Mouse (Mus musculus) ovary, postnatal 14 days (tissue): ENCODE measurements around the gene Gins2.

Experiments used
- DNase-seq: peaks from one replicate; pipeline ENCODE4 v3.0.0; 2022; ENCODE audit warnings: low spot score

Gins2 gene

DNA sequence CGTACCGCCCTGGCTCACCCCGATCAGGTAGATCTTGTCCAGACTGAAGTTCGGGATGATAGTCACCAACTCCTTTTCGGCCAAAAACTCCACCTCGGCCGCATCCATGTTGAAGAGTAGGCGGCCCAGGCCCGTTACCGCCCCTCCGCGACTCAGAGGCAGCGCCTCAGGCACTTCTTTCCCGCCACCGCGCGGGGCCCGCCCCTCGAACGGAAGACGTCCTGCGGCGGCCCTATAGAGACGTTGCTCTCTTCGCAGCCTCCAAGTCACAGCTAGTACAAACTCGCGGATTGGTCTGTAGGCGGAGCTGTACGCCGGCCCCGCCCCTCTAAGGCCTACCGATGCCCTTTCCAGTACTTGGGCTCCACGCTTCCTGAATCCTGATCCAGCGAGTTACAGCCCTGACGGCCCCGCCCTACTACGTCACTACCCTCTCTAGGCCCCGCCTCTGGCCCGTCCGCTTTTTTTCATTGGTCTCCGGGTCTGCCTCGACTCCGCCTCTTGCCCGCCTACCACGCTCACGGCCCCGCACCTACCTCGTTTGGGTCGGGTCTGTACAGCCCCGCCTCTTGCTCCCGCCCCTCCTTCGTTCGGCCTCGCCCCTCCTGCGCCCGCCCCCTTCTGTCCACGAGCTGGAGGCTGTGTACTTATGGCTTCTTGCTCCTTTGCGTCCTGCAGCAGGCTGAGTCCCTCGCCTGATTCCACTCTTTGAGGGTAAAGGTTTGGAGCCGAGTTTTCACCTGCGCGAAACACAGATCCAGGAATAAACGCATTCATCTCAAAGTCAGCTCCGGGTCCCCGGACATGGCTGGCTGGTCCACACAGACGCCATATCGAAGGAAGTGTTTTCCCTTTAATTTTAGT lies at the start of gene Gins2:
Gins2 (minus strand) TSS at position 397 of the 864 bp plus-strand sequence.
- peak; percentile 97 for DNase-seq

DNA sequence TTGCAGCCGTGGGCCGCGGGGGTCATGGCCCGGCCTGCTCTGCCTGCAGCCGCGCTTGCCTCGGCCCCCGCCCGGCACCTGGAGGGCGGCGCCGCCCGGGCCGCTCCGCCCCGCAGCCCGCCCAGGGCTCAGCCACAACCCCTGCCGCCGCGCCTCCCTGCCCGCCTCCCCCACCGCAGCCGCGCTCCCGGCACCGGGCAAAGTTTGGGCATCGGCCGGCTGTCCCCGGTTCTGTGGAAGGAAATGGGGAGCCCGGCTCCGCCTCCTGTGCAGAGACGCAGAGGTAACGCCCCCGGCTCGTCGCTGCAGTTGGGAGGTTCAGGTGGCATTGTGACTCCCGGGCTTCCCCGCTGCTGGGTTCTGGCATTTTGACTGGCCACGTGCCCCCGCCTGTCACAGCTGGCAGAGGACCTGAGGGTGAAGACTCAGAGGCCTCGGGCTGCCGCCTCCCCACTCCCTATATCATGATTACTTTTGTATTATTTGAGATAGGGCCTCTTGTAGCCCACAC lies 45.3 kb upstream of the Gins2 start:
- DNase-seq: peak; percentile 30

DNA sequence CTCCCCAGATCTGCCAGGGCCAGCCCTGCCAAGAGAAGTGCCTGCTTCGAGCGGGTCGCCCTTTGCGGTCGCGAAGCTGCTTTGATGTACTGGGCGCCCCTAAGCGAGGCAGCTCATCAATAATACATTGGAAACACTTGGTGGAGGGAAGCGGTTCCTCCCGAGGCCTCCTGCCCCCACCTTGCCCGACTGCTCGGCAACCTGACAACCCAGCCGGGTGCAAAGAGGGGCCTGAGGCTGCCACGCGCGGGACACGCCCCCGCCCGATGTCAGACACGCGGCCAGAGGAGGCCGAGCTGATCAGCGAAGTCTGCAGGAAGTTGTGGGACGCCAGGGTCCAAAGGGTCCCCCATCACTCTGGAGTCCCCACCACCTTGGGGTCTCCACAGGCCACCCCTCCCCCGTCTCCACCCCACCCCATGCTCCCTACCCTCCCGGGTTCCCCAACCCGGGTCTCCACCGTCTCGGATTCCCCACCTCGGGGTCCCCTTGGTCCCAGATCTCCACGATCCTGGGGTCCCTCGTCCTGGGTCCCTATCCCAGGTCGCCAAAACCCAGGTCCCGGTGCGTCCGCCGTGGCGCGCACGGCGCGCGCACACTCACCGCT lies 44.7 kb upstream of the Gins2 start:
- DNase-seq: no peak

DNA sequence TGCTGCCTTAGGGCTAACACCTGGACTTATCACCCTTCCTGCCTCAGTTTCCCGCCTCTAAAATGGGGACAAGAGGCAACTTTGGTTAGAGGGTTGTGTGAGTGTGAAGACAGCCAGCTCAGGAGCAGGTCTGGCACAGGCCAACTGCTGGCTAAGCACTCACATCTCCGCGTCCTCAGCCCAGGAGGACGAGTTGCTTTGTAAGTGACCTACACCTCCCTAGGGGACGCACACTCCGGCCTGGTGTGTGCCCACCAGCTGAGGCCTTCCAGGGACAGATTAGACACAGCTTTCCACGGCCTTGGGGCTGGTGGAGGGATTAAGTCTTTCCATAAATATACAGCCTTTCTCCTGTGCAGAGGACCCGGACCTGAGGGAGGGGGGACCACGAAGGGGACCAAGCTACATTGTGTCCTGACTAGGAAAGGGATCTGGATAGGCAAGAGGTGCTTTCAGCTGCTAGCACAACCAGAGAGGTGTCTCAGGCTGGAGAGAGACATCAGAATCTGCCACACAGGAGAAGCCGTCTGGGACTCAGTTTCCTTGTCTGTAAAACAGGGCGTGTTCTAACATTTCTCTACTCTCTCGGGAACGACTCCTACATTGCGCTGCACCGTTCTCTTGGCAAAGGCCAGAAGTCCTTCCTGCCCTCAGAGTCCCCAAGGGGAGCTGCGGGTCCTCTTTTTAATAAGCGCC lies 44.0 kb upstream of the Gins2 start:
- no peak for DNase-seq

DNA sequence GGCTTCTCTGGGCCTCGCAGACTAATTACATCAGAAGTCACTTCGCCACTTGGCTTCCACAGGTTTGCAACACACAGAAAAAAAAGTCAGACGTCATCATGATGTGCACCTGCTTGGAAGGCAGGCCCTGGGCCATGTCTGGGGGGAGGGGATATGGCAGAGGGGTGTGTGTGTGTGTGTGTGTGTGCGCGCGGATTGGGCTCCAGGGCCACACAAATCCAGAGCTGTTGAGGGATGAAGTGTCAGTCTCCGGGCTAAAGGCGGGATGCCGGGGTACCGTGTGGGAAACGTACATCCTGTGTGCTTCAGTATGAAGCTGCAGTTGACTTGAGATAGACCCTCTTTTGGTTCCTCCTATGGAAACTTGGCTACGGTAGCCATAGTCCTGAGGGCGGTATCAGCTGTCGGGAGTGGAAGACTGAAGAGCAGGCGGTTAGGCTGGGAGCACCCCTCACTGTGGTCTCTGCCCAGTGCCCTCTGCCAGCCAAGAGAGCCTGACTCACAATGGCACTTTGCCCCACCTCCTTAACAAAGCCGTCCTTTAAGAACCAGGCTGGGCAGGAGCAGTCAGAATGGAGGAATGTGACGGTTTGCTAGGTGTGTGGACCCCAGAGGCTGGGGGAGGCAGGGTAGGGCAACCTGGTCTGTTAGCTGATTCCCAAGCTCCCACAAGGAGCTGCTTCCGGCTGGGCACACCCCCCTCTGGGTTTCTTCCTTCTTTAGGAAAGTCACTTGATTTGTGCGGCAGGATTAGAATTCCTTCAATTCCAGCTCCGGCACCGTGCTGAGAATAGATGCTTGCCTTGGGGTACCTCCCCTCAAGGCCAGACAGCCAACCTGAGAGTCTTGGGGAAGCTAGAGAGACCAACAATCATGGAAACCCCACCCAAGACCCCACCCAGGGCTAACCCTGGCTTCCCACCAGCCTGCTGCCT lies 42.6 kb upstream of the Gins2 start:
- DNase-seq: no peak

DNA sequence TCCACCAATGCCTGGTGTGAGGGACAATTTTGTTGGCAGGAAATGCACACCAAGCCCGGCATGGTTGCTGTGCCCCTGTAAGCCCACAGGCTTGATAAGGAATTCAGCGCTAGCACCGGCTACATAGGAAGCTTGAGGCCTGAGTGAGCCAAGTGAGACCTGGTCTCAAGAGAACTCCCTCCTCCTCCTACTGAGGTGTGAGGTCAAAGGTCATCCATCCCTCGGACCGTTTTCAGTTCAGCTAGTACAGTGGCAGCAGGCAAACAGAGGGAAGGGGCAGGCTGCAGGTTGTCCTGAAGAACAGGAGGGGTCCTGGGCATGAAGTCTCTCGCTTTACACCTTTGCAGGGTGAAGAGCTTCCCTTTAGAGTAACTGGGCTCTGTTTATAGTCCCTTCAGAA lies 41.7 kb upstream of the Gins2 start:
- no peak for DNase-seq

DNA sequence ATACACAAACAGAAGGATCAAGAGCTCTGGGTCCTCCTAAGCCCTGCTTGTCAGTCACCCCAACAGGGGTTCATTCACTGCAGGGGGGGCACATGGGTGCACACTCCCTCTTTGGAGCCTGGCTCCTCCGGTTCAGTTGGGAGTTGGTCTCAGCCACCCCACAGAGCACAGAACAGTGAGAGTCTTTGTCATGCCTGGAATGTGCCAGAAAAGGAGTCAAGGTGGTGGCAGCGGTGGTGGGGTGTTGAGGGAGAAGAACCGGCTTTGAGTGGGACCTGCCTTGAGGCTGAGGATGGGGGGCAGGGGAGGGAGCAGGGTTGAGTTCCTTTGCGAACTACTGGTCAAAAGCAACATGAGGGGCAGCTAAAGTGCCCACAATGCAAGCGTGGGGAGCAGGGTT lies 40.9 kb upstream of the Gins2 start:
- DNase-seq: no peak

DNA sequence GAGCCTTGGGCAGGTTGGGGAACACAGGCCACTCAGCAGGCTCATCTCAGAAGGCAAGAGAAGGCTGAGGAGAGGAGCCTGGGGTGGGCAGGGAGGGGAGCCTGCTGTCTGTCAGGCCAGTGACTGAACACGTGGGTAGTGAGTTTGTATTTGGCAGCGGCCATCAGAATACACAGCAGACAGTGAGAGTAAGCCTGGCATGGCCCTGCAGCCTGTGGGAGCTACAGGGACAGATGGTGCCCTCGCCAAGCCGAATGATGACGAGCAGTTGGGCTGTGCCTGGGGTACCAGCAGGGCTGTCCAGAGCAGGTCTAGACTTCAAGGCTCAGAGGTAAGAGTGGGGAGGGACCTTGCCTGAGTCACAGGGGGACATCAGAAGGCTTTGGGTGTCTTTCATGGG lies 38.2 kb upstream of the Gins2 start:
- no peak for DNase-seq

DNA sequence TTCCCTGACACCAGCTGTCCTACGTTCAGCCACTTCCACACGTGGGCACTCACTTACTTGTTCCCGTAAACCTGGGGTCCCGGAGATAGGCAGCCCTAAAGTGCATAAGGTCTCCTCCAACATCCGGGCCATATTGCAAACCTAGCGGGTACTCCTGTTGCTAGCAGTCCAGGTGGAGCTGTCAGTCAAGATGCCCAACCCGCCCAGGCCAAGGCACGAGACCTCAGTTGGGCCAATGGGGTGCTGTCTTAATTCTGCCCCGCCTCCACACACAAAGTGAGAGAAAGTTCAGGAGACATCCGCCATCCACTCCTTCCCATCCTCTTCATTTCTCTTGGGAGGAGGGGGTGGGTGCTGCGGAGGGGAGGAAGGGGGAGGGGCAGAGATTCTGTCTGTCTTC lies 37.4 kb upstream of the Gins2 start:
- no peak for DNase-seq

DNA sequence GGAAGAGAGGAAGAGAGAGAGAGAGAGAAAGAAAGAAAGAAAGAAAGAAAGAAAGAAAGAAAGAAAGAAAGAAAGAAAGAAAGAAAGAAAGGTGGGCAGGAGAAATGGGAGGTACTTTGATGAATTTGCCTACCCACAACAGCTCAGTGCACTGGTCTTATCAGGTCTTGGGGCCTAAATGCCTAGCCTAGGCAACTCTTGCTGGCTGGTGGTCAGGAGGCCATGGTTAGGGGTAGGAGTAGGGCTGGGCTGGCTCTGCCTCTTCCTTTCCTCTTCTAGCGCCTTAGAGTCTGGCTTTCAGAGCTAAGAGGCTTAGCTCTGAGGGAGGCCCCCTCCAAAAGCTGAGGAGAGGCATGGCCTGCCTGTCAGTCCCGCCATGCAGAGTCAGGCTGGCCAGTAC lies 34.5 kb upstream of the Gins2 start:
- no peak for DNase-seq

DNA sequence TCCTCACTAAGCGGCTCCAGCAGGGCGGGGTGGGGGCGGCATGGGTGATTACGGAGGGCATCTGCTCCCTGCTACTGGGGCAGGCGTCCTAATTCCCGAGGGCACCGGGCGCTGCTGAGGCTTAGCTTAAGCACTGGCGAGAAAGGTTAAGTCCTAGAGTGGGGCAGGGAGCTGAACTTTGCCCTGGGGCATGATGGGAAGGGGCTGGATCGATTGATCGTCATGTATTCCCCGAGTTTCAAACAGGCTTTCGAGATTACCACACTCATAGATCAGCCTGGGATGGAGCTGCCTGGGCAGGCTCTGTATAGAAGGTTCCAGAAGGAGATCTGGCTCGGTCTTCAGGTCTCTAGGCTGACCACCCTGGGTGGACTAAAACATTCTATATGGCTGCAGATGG lies 33.1 kb upstream of the Gins2 start:
- no peak for DNase-seq

DNA sequence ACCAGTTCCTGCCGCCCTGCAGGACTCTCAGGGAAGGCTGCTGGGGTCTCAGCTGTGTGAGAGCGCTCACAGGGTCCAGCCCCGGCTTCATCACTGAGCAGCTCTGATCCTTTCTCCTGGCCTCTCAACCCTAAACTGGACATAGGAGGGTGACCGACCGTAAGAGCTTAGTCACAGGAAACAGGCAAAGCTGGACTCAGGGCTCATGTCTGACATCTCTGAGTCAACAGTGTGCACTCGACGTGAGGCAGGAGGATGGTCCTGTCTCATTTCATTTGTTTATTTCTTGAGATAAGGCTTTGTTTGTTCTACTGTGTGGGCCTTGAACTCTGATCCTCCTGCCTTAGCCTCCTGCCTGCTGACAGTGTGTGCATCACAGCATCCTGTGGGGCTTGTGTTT lies 31.3 kb upstream of the Gins2 start:
- DNase-seq: no peak

DNA sequence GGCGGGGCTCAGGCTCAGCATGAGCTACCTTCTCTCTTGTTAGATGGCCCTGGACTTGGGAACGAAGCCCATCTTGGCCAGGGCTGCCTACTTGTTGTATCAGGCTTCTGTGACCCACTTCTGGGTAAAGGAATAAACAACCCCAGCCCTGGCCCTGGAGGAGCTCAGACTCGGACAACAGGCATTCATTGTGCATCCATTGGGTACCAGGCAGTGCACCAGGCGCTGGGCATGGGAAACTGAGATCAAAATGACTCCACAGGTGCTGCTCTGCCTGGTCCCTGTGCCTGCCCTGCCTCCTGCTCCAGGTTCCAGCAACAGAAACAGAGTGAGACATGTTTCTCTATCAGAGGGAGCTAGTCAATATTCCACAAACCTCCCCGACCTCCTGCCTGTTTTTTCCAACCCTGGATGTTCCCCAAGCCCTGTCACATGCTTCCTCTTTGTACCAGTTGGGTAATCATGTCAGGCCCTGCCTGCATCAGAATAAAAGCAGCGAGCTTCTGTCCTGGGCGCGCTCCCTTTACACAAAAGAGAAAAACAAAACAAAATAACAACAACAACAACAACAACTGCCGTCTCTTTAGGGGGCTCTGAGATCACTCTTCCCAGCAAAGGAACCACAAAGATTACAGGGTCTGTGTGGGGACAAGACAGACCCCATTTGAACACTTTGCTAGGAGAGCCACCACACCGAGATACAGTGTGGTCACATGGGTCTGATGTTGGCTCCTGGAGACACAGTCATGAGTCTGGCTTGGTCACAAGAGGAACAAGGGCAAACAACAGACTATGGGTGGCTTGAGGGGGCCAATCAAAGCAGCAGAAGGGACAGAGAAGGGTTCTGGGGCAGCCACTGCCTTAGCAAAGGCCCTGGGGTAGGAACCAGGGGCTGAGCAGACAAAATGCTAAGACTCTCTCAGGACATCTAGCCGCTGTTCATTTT lies 30.4 kb upstream of the Gins2 start:
- DNase-seq: no peak

DNA sequence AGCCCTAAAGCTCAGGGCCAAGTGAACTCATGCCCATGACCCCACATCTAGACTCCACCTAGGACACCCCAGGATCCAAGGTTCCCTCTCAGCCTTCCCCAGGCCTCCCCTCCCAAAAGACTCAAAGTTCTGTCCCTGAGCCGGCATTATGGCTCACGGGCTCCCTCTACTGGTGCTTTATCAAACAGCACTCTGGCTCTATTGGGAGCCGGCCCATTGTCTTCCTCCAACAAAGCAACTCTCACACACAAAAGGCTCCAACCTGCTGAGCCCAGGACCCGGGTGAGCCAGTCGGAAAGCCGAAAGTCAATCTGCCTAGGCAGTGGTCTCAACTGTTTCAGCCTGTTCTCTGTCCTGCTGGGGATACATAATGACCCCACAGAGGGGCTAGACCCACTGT lies 29.0 kb upstream of the Gins2 start:
- DNase-seq: peak; percentile 77

DNA sequence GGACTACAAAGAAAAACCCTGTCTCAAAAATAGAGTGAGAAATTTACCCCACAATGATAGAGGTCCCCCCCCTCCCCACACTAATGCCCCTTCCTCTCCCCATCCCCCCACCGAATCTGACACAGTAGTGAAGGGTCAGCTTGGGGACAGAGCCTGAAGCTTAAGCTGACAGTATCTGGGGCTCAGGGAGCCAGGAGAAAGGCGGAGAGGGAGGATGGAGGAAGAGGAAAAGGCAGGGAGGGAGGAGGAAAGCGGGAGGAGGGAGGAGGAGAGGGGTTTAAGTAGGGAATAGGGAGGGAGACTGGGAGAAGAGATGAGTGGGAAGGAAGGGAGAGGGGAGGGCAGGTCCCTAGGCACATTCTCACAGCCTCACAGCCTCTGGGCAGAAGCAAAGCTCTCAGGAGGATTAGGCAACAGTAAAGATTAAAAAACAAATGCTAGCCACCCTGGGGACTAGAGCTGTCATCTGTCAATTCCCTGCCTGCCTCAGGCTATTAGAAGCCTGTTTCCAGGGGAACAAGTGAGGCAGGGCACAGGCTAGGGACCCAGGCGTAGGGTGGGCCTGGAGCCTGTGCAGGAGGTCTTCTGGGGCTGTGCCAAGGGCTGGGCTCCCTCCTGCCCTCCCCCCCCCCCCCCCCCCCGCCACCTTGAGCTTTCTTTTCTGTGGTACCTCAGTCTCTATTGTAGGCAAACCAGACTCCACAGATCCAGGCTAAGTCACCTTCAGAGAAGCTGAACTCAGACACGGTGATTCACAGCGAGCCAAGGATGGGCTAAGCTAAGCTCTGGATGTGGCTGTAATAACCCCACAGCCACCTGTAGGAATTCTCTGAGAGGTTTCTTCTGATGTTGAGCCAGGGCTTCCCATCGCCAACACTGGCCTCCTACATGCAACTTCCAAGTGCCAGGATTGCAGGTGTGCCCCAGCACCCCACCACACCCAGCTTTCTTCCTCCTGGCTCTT lies 27.8 kb upstream of the Gins2 start:
- no peak for DNase-seq

DNA sequence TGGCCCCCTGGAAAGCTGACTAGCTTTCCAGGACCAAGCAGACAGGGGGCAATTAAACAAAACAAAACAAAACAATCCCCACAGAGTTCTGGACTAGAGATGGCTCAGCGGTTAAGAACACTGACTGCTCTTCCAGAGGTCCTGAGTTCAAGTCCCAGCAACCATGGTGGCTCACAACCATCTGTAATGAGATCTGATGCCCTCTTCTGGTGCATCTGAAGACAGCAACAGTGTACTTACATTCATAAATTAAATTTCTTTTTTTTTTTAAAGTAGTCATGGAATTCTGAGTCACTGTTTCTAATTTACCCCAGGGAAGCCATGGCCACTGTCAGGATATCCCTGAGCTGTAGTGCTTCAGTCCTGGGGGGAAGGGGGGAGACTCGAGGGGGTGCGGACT lies 25.4 kb upstream of the Gins2 start:
- no peak for DNase-seq

DNA sequence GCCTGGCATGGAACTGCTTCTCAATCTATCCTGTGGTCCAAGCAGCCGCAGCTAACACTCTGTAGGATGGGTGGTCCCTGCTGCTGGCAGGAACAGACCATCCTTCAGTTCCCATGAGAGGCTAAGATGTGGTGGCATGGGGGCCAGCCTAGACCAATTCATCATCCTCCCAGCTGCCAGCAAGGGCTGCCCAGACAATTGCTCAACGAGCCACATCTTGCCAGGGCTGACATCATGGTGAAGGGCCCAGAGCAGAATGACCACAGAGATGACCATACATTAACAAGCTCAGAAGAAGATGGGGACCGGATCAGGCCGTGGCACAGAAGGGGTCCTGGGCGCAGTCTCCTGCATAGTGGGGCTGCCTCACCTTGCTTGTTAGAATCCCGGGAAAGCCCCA lies 21.7 kb upstream of the Gins2 start:
- DNase-seq: no peak

DNA sequence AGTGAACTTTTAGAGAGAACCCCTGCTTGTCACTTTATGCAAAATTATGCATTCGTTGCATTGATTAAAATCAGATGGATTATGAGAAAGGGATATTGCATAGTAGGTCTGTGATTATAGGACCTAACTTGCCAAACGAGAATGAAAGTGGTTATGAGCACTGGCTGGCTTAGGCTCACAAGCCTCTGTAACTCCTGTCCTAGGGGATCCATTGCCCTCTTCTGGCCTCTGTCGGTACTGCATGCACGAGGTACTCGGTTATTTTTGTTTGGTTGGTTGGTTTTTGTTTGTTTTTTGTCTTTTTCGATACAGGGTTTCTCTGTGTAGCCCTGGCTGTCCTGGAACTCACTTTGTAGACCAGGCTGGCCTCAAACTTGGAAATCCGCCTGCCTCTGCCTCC lies 18.8 kb upstream of the Gins2 start:
- peak; percentile 74 for DNase-seq

DNA sequence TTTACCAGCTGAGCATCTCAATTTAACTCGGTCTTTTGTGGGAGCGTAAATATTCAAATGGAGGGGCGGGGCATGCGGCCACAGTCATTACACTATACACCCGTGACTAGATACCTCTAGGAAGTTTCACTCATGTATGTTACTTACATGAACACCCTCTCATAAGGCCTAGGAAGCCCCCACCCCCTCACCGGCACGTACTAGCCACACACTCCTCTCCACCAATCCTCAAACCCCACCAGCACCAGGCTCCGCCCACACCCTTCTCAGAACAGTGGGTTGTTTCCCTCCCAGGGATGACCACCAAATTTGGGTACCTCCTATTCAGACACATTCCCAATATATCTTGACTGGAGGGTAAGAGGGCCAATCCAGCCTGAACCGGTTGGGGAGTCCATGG lies 18.4 kb upstream of the Gins2 start:
- no peak for DNase-seq

DNA sequence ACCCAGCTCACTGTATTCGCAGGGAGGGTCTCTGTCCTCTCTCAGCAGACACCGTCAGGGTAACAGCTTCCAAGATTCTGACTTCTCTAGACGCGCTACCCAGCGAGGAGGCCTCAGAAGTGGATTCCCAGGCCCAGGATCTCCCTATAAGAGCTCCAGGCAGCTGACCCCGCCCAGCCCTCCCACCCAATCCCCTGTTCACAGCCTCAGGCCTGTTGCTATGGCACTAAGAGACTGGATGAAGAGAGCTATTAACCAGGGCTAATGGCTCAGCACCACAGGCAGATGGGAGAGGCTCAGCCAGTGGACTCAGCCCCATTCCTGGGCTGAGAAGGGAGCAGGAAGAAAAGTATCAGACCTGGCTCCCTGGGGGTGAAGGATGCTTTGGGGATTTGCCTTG lies 13.6 kb upstream of the Gins2 start:
- no peak for DNase-seq
